Mouse (Mus musculus): ENCODE results near the gene Rap2a. TPM values are rescaled to one million over a fixed set of nuclear protein-coding genes. Genes with fewer than 3 reads are reported as not detected.

The Rap2a gene
- polyA plus RNA-seq, 2 experiments: 16.4 to 20.9 TPM

DNA sequence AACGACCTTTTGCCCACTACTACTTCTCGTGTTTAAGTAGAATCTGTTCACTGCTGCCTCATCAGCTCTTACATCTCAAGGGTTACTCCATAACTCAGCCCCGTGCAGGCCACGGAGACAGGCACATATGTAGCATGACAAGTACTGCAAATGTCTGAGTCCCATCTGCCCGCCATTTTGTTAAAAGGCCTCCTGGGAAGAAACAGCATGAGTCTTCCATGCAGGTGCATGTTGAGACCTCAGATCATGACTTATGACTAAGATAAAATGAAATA is 31.1 kb downstream of the Rap2a start:
- DNase-seq (ENCODE audit: low spot score) (no peak), ATAC-seq (ENCODE audit: low FRiP score, low read depth) (no peak)
- TF ChIP-seq POLR2A (IDR thresholded peaks at IDR 0.05; ENCODE audit: borderline replicate concordance, extremely low read depth, insufficient read depth, insufficient read length): no peak
- 85% methylated on average over 5 of the region's 5 CpGs for WGBS
- no peaks in the 10 kb centered on the region for H3K9me3 ChIP-seq (ENCODE audit: control insufficient read depth, low read length)
- H3K9ac ChIP-seq (ENCODE audit: low read depth, low read length, severe bottlenecking): no peak overlapping the region
- H3K4me2 ChIP-seq (replicated peaks; ENCODE audit: low read depth, low read length, severe bottlenecking): no peak overlapping the region
- no peak overlapping the region for H3K4me3 ChIP-seq (replicated peaks; ENCODE audit: low read length)
- no peaks in the 10 kb centered on the region for H3K4me1 ChIP-seq (ENCODE audit: control insufficient read depth, insufficient read depth, low read length)
- H3K27ac ChIP-seq (replicated peaks; ENCODE audit: low read depth, low read length): no peak overlapping the region
- no peaks in the 10 kb centered on the region for H3K27me3 ChIP-seq (ENCODE audit: control insufficient read depth, insufficient read depth, low read length)
- H3K36me3 ChIP-seq (ENCODE audit: control insufficient read depth, insufficient read depth, low read length): peaks cover 12% of the 10 kb centered on the region

DNA sequence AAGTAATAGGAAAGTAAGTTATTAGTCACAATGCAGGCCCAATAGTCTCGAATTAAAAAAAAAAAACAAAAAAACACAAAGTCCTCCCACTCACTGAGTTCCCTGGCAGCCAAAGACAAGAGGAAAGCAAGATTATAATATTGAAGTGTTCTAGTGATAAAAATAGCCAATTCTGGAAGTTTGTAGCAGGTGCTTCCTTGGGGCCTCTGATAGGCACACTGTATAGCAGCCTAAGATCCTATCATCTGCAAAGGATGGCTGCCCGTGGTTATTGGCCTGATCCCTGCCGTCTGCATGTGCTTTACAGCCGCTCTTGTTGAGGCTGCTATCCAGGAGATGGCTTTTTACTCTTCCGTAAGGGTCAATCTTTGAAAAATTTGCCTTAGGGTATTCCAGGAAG is 33.6 kb downstream of the Rap2a start:
- DNase-seq (ENCODE audit: low spot score) (no peak), ATAC-seq (ENCODE audit: low FRiP score, low read depth) (no peak)
- H3K4me2 ChIP-seq (replicated peaks; ENCODE audit: low read depth, low read length, severe bottlenecking): no peak overlapping the region
- H3K36me3 ChIP-seq (ENCODE audit: control insufficient read depth, insufficient read depth, low read length): no peaks in the 10 kb centered on the region
- H3K9me3 ChIP-seq (ENCODE audit: control insufficient read depth, low read length): no peaks in the 10 kb centered on the region
- no peaks in the 10 kb centered on the region for H3K4me1 ChIP-seq (ENCODE audit: control insufficient read depth, insufficient read depth, low read length)
- no peak for TF ChIP-seq POLR2A (IDR thresholded peaks at IDR 0.05; ENCODE audit: borderline replicate concordance, extremely low read depth, insufficient read depth, insufficient read length)
- no peaks in the 10 kb centered on the region for H3K27me3 ChIP-seq (ENCODE audit: control insufficient read depth, insufficient read depth, low read length)
- no peak overlapping the region for H3K4me3 ChIP-seq (replicated peaks; ENCODE audit: low read length)
- 74% methylated on average over 5 of the region's 5 CpGs for WGBS
- H3K27ac ChIP-seq (replicated peaks; ENCODE audit: low read depth, low read length): no peak overlapping the region
- H3K9ac ChIP-seq (ENCODE audit: low read depth, low read length, severe bottlenecking): no peak overlapping the region

DNA sequence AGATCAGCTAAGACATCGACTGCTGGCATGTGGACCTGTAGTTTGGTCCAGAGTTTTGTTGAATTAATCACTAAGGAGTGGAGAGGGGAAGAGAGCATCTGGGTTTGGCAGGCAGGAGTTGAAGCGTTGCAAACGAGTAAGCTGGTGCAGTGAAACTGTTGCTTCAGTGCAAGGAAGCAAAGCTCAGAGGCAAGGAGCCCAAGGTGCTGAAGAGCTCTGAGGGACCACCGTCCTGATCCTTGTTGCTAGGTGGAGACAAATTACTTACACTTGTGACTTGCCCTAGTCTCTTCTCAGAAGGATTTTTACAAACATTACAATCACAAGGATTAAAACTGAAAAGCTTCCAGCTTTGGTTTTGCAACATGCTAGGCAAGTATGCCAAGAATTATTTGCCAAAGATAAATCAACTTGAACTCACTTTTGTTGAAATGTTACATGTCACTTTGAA is 36.6 kb downstream of the Rap2a start:
- no peak overlapping the region for H3K4me3 ChIP-seq (replicated peaks; ENCODE audit: low read length)
- H3K9me3 ChIP-seq (ENCODE audit: control insufficient read depth, low read length): no peaks in the 10 kb centered on the region
- 57% methylated on average over 4 of the region's 4 CpGs for WGBS
- ATAC-seq (ENCODE audit: low FRiP score, low read depth) (no peak), DNase-seq (ENCODE audit: low spot score) (no peak)
- H3K36me3 ChIP-seq (ENCODE audit: control insufficient read depth, insufficient read depth, low read length): no peaks in the 10 kb centered on the region
- H3K27me3 ChIP-seq (ENCODE audit: control insufficient read depth, insufficient read depth, low read length): no peaks in the 10 kb centered on the region
- no peak overlapping the region for H3K9ac ChIP-seq (ENCODE audit: low read depth, low read length, severe bottlenecking)
- no peaks in the 10 kb centered on the region for H3K4me1 ChIP-seq (ENCODE audit: control insufficient read depth, insufficient read depth, low read length)
- no peak overlapping the region for H3K4me2 ChIP-seq (replicated peaks; ENCODE audit: low read depth, low read length, severe bottlenecking)
- no peak overlapping the region for H3K27ac ChIP-seq (replicated peaks; ENCODE audit: low read depth, low read length)
- no peak for TF ChIP-seq POLR2A (IDR thresholded peaks at IDR 0.05; ENCODE audit: borderline replicate concordance, extremely low read depth, insufficient read depth, insufficient read length)

DNA sequence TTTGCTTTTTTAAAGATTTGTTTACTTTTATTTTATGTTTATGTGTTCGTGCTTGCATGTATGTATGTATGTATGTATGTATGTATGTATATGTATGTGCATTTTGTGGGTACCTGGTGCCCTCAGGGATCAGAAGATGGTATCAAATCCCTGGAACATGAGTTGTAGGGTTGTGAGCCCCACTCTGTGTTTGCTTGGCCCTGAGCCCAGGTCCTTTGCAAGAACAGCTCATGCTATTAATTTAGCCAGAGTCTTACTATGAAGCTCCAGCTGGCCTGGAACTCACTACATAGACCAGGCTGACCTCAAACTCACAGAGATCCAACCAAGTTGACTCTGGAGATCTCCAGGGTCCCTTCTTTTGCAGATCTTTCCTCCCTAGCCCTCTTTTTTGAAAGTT is 37.1 kb downstream of the Rap2a start:
- TF ChIP-seq POLR2A (IDR thresholded peaks at IDR 0.05; ENCODE audit: borderline replicate concordance, extremely low read depth, insufficient read depth, insufficient read length): no peak
- WGBS: 75% methylated on average over 1 of the region's 1 CpGs
- no peak overlapping the region for H3K9ac ChIP-seq (ENCODE audit: low read depth, low read length, severe bottlenecking)
- H3K4me3 ChIP-seq (replicated peaks; ENCODE audit: low read length): no peak overlapping the region
- no peaks in the 10 kb centered on the region for H3K36me3 ChIP-seq (ENCODE audit: control insufficient read depth, insufficient read depth, low read length)
- H3K27ac ChIP-seq (replicated peaks; ENCODE audit: low read depth, low read length): no peak overlapping the region
- ATAC-seq (ENCODE audit: low FRiP score, low read depth) (no peak), DNase-seq (ENCODE audit: low spot score) (no peak)
- H3K27me3 ChIP-seq (ENCODE audit: control insufficient read depth, insufficient read depth, low read length): no peaks in the 10 kb centered on the region
- H3K4me1 ChIP-seq (ENCODE audit: control insufficient read depth, insufficient read depth, low read length): no peaks in the 10 kb centered on the region
- H3K4me2 ChIP-seq (replicated peaks; ENCODE audit: low read depth, low read length, severe bottlenecking): no peak overlapping the region
- no peaks in the 10 kb centered on the region for H3K9me3 ChIP-seq (ENCODE audit: control insufficient read depth, low read length)

DNA sequence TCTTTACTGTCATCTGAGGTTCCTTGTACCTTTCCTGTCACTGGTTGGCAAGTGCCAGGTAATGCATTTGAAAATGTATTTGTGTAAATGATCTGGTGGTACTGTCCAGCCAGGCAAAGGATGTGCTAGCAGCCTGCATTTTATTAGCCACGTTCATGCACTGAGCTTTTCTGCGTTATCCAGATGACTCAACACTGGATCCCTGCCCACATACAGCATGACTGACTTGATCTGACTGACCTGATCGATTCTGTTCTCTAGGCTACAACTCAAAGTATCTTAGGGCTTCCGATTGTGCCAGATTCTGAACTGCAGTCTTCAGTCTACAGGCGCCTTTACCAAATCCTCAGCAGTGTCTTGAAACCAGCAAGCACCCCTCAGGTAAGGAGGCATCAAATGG is 40.5 kb downstream of the Rap2a start:
- TF ChIP-seq POLR2A (IDR thresholded peaks at IDR 0.05; ENCODE audit: borderline replicate concordance, extremely low read depth, insufficient read depth, insufficient read length): no peak
- Histone ChIP-seq H3K4me2 (replicated peaks; ENCODE audit: low read depth, low read length, severe bottlenecking) (no peak overlapping the region), H3K36me3 (ENCODE audit: control insufficient read depth, insufficient read depth, low read length) (no peaks in the 10 kb centered on the region), H3K4me3 (replicated peaks; ENCODE audit: low read length) (no peak overlapping the region), H3K4me1 (ENCODE audit: control insufficient read depth, insufficient read depth, low read length) (no peaks in the 10 kb centered on the region), H3K27me3 (ENCODE audit: control insufficient read depth, insufficient read depth, low read length) (no peaks in the 10 kb centered on the region), H3K27ac (replicated peaks; ENCODE audit: low read depth, low read length) (no peak overlapping the region), H3K9ac (ENCODE audit: low read depth, low read length, severe bottlenecking) (no peak overlapping the region), H3K9me3 (ENCODE audit: control insufficient read depth, low read length) (no peaks in the 10 kb centered on the region)
- DNase-seq (ENCODE audit: low spot score) (no peak), ATAC-seq (ENCODE audit: low FRiP score, low read depth) (no peak)
- 81% methylated on average over 5 of the region's 5 CpGs for WGBS

DNA sequence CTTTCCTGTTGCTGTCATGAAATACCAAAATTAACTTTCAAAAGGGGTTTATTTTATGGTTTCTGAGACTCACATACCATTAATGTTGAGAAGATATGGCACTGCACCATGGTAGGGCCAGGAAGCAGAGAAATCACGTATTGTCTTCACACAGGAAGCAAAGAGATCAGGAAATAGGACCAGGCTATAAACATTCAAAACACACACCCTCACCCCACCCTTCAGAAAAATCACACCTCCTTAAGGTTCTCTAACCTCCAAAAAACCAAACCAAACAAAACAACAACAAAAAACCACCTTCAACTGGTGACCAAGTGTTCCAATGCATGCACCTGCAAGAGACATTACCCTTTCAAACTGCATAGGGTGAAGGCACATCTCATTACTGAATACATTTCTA is 41.7 kb downstream of the Rap2a start:
- no peaks in the 10 kb centered on the region for H3K36me3 ChIP-seq (ENCODE audit: control insufficient read depth, insufficient read depth, low read length)
- no peak overlapping the region for H3K27ac ChIP-seq (replicated peaks; ENCODE audit: low read depth, low read length)
- H3K9ac ChIP-seq (ENCODE audit: low read depth, low read length, severe bottlenecking): no peak overlapping the region
- no peaks in the 10 kb centered on the region for H3K4me1 ChIP-seq (ENCODE audit: control insufficient read depth, insufficient read depth, low read length)
- WGBS: 62% methylated on average over 1 of the region's 1 CpGs
- ATAC-seq (ENCODE audit: low FRiP score, low read depth) (no peak), DNase-seq (ENCODE audit: low spot score) (no peak)
- no peaks in the 10 kb centered on the region for H3K9me3 ChIP-seq (ENCODE audit: control insufficient read depth, low read length)
- no peak for TF ChIP-seq POLR2A (IDR thresholded peaks at IDR 0.05; ENCODE audit: borderline replicate concordance, extremely low read depth, insufficient read depth, insufficient read length)
- H3K4me2 ChIP-seq (replicated peaks; ENCODE audit: low read depth, low read length, severe bottlenecking): no peak overlapping the region
- no peaks in the 10 kb centered on the region for H3K27me3 ChIP-seq (ENCODE audit: control insufficient read depth, insufficient read depth, low read length)
- H3K4me3 ChIP-seq (replicated peaks; ENCODE audit: low read length): no peak overlapping the region
